Mouse (Mus musculus) liver, adult 2 months (tissue): ENCODE measurements at regions not wholly inside any gene's neighbourhood (a gene's known extent, or its start where the extent isn't known, plus 50 kb on each side); places are given as distances from the start of the nearest gene placed in this dataset.

Experiments
- CTCF ChIP-seq: fragments of 200-500 bp; IDR thresholded peaks from 2 replicates; pipeline ENCODE4 v1.5.1; 2011; ENCODE audit warnings: low read depth, low read length, control low read depth
- POLR2A ChIP-seq: fragments of 200-500 bp; IDR thresholded peaks from 2 replicates; pipeline ENCODE4 v1.6.1; 2011; ENCODE audit warnings: low read length, control low read depth; ENCODE audit not compliant: insufficient read depth; ENCODE audit errors: extremely low read depth

DNA sequence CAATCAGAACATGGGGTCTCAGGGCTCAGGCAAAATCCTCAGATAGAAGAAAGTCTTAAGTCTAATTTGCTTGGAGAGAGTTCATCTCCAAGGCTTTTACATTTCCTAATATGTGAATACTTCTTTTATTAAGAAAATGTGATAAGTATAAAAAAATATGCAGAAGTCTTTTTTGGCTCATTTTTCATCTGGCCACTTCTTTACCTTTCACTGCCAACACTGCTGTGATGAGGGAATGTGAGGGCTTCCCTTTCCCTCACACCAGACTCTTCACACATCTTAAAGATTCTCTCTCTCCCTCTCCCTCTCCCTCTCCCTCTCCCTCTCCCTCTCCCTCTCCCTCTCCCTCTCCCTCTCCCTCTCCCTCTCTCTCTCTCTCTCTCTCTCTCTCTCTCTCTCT lies 60.0 kb upstream of the Frmd4a start:
- TF ChIP-seq CTCF: no peak
- TF ChIP-seq POLR2A: no peak
